Mouse (Mus musculus): ENCODE measurements around the gene Duoxa1.

- TF ChIP-seq CTCF (conservative IDR thresholded peaks at IDR 0.05; ENCODE audit: low read length): no peak
- TF ChIP-seq NANOG (IDR thresholded peaks at IDR 0.05; ENCODE audit: borderline replicate concordance, low read length): no peak
Observed at GRCm38 (mm10) chr2:122297271-122298095, 16.0 kb downstream of the Duoxa1 start.
